Mouse (Mus musculus): Measurements from ENCODE around the gene Rpa2. TPM values are rescaled to one million over a fixed set of nuclear protein-coding genes. Genes with fewer than 3 reads are reported as not detected.
A peak's percentile ranks its signal among the peaks of the same experiment; 100 is the strongest.
"Not testable (repeated sequence)": the region's sequence is repeated elsewhere in the genome, so short reads cannot be mapped to it uniquely, and the experiment has no call there.

Gene Rpa2
- total and polyA plus RNA-seq, 2 experiments from 2014 or later: 26.8 to 32.6 TPM

DNA sequence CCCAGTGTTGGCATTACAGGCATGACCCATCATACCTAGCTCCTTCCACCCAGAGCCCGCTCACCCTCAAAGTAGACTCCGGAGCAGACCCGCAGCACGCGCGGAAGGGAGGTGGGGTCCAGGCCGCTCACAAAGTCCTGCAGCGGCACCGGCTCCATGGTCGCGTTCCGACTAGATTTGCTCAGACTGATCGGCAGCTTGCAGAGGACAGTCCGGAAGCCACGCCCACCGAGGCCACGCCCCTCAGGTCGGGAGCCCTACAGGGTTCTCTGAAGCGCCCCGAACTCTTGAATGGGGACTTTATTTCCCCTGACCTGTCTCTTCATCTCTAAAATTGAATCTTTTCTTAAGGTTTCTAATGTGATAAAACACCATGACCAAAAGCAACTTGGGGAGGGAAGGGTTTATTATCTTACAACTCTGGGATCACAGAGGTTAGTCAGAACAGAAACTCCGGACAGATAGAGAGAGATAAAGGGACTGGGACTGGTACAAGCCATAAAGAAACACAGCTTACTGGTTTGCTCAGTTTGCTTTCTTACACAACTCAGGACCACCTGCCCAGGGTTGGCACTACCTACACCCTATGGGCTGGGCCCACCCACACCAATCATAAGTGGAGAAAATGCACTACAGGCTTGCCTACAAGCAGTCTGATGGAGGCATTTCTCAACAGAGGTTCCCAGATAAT lies 28.2 kb downstream of the Rpa2 start, which contains the start of gene Themis2:
Gene Themis2, minus strand, starts transcription at position 192 of the 691 bp plus-strand sequence.
- Histone ChIP-seq H3K4me3 (ENCODE audit: low read depth, low read length) (peak within 1 kb of the TSS; percentile 14; the same call in 1 of the 2 replicates), H3K27me3 (ENCODE audit: insufficient read depth, low read length) (0 out of 2 replicates have a peak, but pooled peaks cover 5% of the 10 kb centered on the region), H3K36me3 (ENCODE audit: insufficient read depth) (no peaks in the 10 kb centered on the region), H3K4me2 (ENCODE audit: low read depth) (peak within 1 kb of the TSS; percentile 30), H3K27ac (ENCODE audit: low read depth, low read length) (no peak within 1 kb of the TSS), H3K9ac (no peak within 1 kb of the TSS), H3K9me3 (ENCODE audit: low read length) (no peaks in the 10 kb centered on the region), H3K4me1 (ENCODE audit: insufficient read depth) (no peaks in the 10 kb centered on the region)
- WGBS: 6% methylated on average over 21 of the region's 21 CpGs
- DNase-seq (no peak), ATAC-seq (no peak)
- no peak for TF ChIP-seq CTCF (IDR thresholded peaks at IDR 0.05; ENCODE audit: low read depth)

GRCm38 (mm10) chr4:132797461-132797860 lies 29.3 kb downstream of the Rpa2 start:
- Histone ChIP-seq H3K36me3 (ENCODE audit: insufficient read depth) (no peaks in the 10 kb centered on the region), H3K4me3 (ENCODE audit: low read depth, low read length) (no peak overlapping the region), H3K4me2 (ENCODE audit: low read depth) (no peak overlapping the region), H3K9ac (no peak overlapping the region), H3K4me1 (ENCODE audit: insufficient read depth) (no peaks in the 10 kb centered on the region), H3K9me3 (ENCODE audit: low read length) (no peaks in the 10 kb centered on the region), H3K27me3 (ENCODE audit: insufficient read depth, low read length) (0 out of 2 replicates have a peak, but pooled peaks cover 5% of the 10 kb centered on the region), H3K27ac (ENCODE audit: low read depth, low read length) (no peak overlapping the region)
- DNase-seq (no peak), ATAC-seq (no peak)
- 89% methylated on average over 1 of the region's 1 CpGs for WGBS
- no peak for TF ChIP-seq CTCF (IDR thresholded peaks at IDR 0.05; ENCODE audit: low read depth)

DNA sequence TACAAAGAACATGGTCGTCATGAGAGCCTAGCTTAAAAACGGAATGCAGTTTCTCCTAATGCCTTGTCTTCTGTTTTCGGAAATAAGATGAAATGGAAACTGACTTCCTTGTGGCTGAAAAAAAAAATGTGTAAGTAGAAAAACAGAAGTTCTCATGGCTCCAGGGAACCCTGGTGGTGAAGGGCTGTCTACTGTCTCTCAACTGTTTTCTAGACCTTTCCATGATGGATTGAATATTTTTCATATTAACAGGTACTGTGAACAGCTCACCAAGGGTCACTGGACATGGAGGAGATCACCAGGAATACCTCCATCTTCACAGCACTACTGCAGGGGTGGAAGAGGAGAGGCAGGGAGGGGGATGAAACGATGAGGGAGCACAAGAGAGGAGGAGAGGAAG lies 29.9 kb downstream of the Rpa2 start:
- no peak overlapping the region for H3K4me3 ChIP-seq (ENCODE audit: low read depth, low read length)
- no peak overlapping the region for H3K9ac ChIP-seq
- DNase-seq (no peak), ATAC-seq (no peak)
- H3K4me1 ChIP-seq (ENCODE audit: insufficient read depth): no peaks in the 10 kb centered on the region
- H3K36me3 ChIP-seq (ENCODE audit: insufficient read depth): no peaks in the 10 kb centered on the region
- WGBS: 77% methylated on average over 4 of the region's 4 CpGs
- H3K9me3 ChIP-seq (ENCODE audit: low read length): no peaks in the 10 kb centered on the region
- no peak overlapping the region for H3K27ac ChIP-seq (ENCODE audit: low read depth, low read length)
- H3K27me3 ChIP-seq (ENCODE audit: insufficient read depth, low read length): 0 out of 2 replicates have a peak, but pooled peaks cover 5% of the 10 kb centered on the region
- TF ChIP-seq CTCF (IDR thresholded peaks at IDR 0.05; ENCODE audit: low read depth): no peak
- no peak overlapping the region for H3K4me2 ChIP-seq (ENCODE audit: low read depth)

GRCm38 (mm10) chr4:132798666-132799065 lies 30.5 kb downstream of the Rpa2 start:
- not testable (repeated sequence) for H3K4me2 ChIP-seq (ENCODE audit: low read depth); H3K27me3 ChIP-seq (ENCODE audit: insufficient read depth, low read length); H3K4me3 ChIP-seq (ENCODE audit: low read depth, low read length); H3K9me3 ChIP-seq (ENCODE audit: low read length); DNase-seq; ATAC-seq; H3K4me1 ChIP-seq (ENCODE audit: insufficient read depth); H3K36me3 ChIP-seq (ENCODE audit: insufficient read depth); H3K27ac ChIP-seq (ENCODE audit: low read depth, low read length); H3K9ac ChIP-seq
- 84% methylated on average over 3 of the region's 3 CpGs for WGBS

GRCm38 (mm10) chr4:132799845-132800244 lies 31.7 kb downstream of the Rpa2 start:
- H3K9me3 ChIP-seq (ENCODE audit: low read length): no peaks in the 10 kb centered on the region
- H3K36me3 ChIP-seq (ENCODE audit: insufficient read depth): no peaks in the 10 kb centered on the region
- no peaks in the 10 kb centered on the region for H3K4me1 ChIP-seq (ENCODE audit: insufficient read depth)
- H3K4me2 ChIP-seq (ENCODE audit: low read depth): no peak overlapping the region
- H3K4me3 ChIP-seq (ENCODE audit: low read depth, low read length): no peak overlapping the region
- 0 out of 2 replicates have a peak, but pooled peaks cover 5% of the 10 kb centered on the region for H3K27me3 ChIP-seq (ENCODE audit: insufficient read depth, low read length)
- H3K27ac ChIP-seq (ENCODE audit: low read depth, low read length): no peak overlapping the region
- DNase-seq (no peak), ATAC-seq (no peak)
- no peak for TF ChIP-seq CTCF (IDR thresholded peaks at IDR 0.05; ENCODE audit: low read depth)
- 90% methylated on average over 4 of the region's 4 CpGs for WGBS
- H3K9ac ChIP-seq: no peak overlapping the region

DNA sequence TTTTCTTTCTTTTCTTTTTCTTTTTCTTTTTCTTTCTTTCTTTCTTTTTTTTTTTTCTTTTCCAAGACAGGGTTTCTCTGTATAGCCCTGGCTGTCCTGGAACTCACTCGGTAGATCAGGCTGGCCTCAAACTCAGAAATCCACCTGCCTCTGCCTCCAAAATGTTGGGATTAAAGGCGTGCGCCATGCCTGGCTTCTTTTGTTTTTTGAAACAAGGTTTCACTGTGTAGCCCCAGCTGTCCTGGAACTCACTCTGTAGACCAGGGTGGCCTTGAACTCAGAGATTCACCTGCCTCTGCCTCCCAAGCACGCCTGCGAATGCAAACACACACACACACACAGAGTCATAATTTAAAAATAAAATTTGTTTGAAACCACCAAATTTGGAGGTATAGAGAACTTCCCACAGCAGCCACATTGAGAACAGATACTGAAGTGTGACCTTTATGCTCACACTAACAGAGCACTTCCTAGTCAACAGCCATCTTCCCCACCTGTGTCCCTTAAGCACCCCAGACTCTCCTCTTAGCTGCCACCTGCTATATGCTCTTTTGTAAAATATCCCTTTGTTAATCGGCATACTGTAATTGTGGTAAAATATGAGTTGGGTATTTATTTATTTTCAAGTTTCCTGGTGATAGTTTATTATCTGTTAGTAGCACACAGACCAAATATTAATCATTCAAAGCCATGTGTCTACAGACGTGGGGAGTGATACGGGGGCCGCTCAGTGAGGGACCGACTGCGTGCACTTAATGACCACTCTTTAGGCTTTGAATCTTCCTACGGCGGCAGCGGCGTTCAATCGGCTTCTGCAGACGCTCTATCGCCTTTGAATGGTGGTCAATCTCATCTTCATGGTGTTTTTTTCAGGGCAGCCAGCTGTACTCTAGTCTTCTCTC lies 33.3 kb downstream of the Rpa2 start:
- ATAC-seq: no peak
- Histone ChIP-seq H3K36me3 (ENCODE audit: insufficient read depth) (no peaks in the 10 kb centered on the region), H3K9ac (no peak overlapping the region), H3K4me2 (ENCODE audit: low read depth) (no peak overlapping the region), H3K4me3 (ENCODE audit: low read depth, low read length) (no peak overlapping the region), H3K4me1 (ENCODE audit: insufficient read depth) (no peaks in the 10 kb centered on the region), H3K27ac (ENCODE audit: low read depth, low read length) (no peak overlapping the region), H3K9me3 (ENCODE audit: low read length) (no peaks in the 10 kb centered on the region), H3K27me3 (ENCODE audit: insufficient read depth, low read length) (no peaks in the 10 kb centered on the region)
- 89% methylated on average over 18 of the region's 18 CpGs for WGBS
- no peak for DNase-seq
- TF ChIP-seq CTCF (IDR thresholded peaks at IDR 0.05; ENCODE audit: low read depth): no peak

- Histone ChIP-seq H3K9ac (no peak overlapping the region), H3K36me3 (ENCODE audit: insufficient read depth) (no peaks in the 10 kb centered on the region), H3K4me2 (ENCODE audit: low read depth) (no peak overlapping the region), H3K4me1 (ENCODE audit: insufficient read depth) (no peaks in the 10 kb centered on the region), H3K27me3 (ENCODE audit: insufficient read depth, low read length) (no peaks in the 10 kb centered on the region), H3K27ac (ENCODE audit: low read depth, low read length) (no peak overlapping the region), H3K4me3 (ENCODE audit: low read depth, low read length) (no peak overlapping the region), H3K9me3 (ENCODE audit: low read length) (no peaks in the 10 kb centered on the region)
- TF ChIP-seq CTCF (IDR thresholded peaks at IDR 0.05; ENCODE audit: low read depth): no peak
- no peak for ATAC-seq
- no peak for DNase-seq
- 73% methylated on average over 16 of the region's 16 CpGs for WGBS
These were observed 34.1 kb downstream of the Rpa2 start for GRCm38 (mm10) chr4:132802171-132802637.

Data from forebrain, postnatal 0 days (tissue).